Mouse (Mus musculus) CD4-positive, CD25-positive, alpha-beta regulatory T cell (primary cell): Measurements from ENCODE around the gene Ttc1. TPM values are rescaled to one million over a fixed set of nuclear protein-coding genes. Genes with fewer than 3 reads are reported as not detected.

ENCODE experiments used
- polyA plus RNA-seq: library from polyadenylated mRNA; unstranded; fragments of 100-300 nt; shearing (Covaris generic); gene quantifications from one replicate; pipeline ENCODE4 v1.2.1, GENCODE M21; 2017

Gene Ttc1
- polyA plus RNA-seq: 65.6 TPM

DNA sequence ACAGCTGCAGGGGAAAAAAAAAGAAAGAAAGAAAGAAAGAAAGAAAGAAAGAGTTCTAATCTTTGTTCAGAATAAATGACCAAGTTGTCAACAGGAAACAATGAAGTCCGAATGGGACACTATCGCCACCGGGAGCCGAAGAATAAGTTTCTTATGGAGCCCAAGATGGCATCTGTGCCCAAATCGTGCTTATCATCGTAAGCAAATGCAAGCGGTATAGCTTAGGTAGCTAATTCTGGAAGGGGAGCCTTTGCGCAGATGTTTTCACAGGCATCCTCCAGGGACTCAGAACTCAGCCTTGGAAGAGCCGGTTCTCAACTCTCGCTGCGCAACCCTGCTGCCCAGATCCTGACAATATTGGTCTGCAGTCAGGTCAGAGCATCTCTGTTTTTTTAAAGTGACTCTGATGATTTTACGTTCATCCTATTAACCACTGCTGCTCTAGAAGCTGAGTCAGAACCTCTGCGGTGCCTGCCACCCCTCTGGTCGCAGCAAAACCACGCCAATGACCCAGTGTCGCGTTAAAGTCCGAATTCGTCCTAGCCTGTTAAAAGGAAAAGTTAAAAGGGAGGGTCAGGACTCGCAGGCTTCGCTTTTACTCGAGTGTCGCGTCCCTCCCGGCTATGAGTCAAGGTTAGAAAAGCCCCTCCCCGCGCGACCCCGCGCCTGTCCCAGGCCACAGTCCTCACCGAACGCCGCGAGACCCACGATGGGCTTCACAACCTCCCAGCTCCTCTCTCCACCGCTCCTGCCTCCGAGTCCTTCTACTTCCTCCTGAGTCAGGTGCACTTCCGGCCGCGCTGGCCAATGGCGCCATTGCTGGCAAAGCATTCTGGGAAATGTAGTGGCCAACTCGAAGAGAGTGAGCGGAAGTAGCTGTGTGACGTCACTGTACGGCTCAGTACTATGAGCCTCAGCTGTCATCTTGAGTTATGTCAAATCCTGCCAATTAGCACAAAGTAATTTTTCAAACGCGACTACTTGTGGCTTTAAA, at the start of gene Ttc1:
Gene Ttc1 (minus strand): TSS at position 776 of the 994 bp plus-strand sequence.

DNA sequence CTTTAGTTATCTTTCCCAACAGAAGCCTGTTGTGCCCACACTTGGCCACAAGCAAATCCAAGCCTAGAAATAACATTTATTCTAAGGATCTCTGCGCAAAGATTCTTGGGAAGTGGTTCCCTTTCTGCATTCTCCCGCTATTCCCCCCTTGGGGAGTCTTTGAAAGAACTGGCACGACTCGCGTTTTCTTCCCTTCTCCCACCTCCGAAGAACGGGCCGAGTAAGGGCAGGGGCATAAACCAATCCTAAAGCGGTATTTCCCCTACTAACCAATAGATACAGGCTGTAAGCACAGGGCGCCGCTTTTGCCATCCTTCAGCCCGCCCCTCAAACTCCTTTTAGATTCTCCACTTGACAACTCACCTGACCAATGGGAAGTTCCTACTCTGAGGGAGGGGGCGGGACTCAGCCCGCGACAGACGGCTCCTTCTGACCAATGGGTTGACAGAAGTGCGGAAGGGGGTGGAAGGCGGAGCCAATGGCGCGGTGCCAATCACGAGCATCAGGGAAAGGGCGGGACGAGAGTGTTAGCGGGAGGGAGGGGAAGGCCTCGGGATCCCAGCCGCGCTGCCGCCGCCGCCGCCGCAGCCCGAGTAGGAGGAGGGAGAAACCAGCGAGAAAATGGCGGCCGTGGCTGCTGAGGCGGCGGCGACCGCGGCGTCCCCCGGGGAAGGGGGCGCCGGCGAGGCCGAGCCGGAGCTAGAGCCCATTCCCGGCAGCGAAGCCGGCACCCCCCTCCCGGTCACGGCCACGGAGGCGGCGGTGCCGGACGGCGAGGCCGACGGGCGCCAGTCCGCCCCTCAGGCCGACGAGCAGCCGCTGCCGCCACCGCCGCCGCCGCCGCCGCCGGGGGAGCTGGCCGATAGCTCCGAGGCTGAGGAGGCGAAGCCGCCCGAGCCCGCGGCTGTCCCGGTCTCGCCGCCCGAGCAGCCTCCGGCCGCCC, 66.1 kb downstream of the Ttc1 start, which contains the start of gene Pwwp2a:
Gene Pwwp2a (plus strand): TSS at position 527 of the 943 bp plus-strand sequence.

Other genes starting within 250 kb of the Ttc1 start
- gene Ccnjl, start 219.2 kb downstream of the Ttc1 start, polyA plus RNA-seq: 0.73 TPM
- gene 4933415A04Rik, start 161.0 kb downstream of the Ttc1 start, polyA plus RNA-seq: 0.29 TPM
- gene Fabp6, start 146.5 kb downstream of the Ttc1 start, polyA plus RNA-seq: not detected
- 71.7 TPM for gene Pwwp2a, start 66.0 kb downstream of the Ttc1 start, polyA plus RNA-seq
- gene Adra1b, start 153.2 kb upstream of the Ttc1 start, polyA plus RNA-seq: not detected